ENCODE assay signal across 8 mouse cellular contexts in genomic region chr9:22307156-22307919, GRCm38 (mm10). TPM values are rescaled to one million over a fixed set of nuclear protein-coding genes. Genes with fewer than 3 reads are reported as not detected.
DNase-seq lines count a peak whose midpoint lies in the region; ATAC-seq and TF ChIP-seq lines count a peak whose summit lies in the region.

Gene Zfp810, minus strand, starts transcription at chr9:22307648.

- H3K27ac ChIP-seq in embryonic facial prominence, embryonic 12.5 days, result peak within 1 kb of the TSS; percentile 79
- H3K27ac ChIP-seq in intestine, postnatal 0 days (ENCODE audit: low read depth, low read length), result peak within 1 kb of the TSS; percentile 67
- peak within 1 kb of the TSS; percentile 99 for H3K27ac ChIP-seq in midbrain, embryonic 10.5 days (replicated peaks)

- intact Hi-C loops in left cerebral cortex, postnatal 36 days (cut with DNase I), result no loop called here

- peaks cover 5% of the 10 kb centered on the region; the same call in 1 of the 2 replicates for H3K9me3 ChIP-seq in embryonic facial prominence, embryonic 12.5 days
- no peaks in the 10 kb centered on the region for H3K9me3 ChIP-seq in intestine, postnatal 0 days (ENCODE audit: control insufficient read depth)
- peaks cover 25% of the 10 kb centered on the region for H3K9me3 ChIP-seq in midbrain, embryonic 10.5 days (replicated peaks)

- peaks cover 10% of the 10 kb centered on the region for H3K4me1 ChIP-seq in embryonic facial prominence, embryonic 12.5 days
- H3K4me1 ChIP-seq in intestine, postnatal 0 days (replicated peaks; ENCODE audit: control insufficient read depth, insufficient read depth, low read length), result no peaks in the 10 kb centered on the region
- H3K4me1 ChIP-seq in midbrain, embryonic 10.5 days, result peaks cover 10% of the 10 kb centered on the region

- no peaks in the 10 kb centered on the region for H3K27me3 ChIP-seq in embryonic facial prominence, embryonic 12.5 days
- H3K27me3 ChIP-seq in intestine, postnatal 0 days (replicated peaks; ENCODE audit: control insufficient read depth, insufficient read depth, low read length), result no peaks in the 10 kb centered on the region
- H3K27me3 ChIP-seq in midbrain, embryonic 10.5 days (ENCODE audit: low read depth, poor library complexity, severe bottlenecking), result no peaks in the 10 kb centered on the region

- peak within 1 kb of the TSS; percentile 95 for H3K9ac ChIP-seq in embryonic facial prominence, embryonic 12.5 days
- H3K9ac ChIP-seq in intestine, postnatal 0 days (ENCODE audit: low read depth, low read length), result peak within 1 kb of the TSS; percentile 88

- H3K4me2 ChIP-seq in embryonic facial prominence, embryonic 12.5 days (replicated peaks), result peak within 1 kb of the TSS; percentile 68
- peak within 1 kb of the TSS; percentile 77 for H3K4me2 ChIP-seq in intestine, postnatal 0 days (replicated peaks; ENCODE audit: low read depth)

- ATAC-seq in embryonic facial prominence, embryonic 12.5 days (ENCODE audit: insufficient number of reproducible peaks, insufficient read depth, low FRiP score, low TSS enrichment), result peak; percentile 99
- ATAC-seq in granulocyte monocyte progenitor cell, adult 5-6 weeks (replicated peaks; ENCODE audit: poor library complexity, severe bottlenecking), result peak; percentile 100
- peak; percentile 99 for ATAC-seq in intestine, postnatal 0 days

- H3K36me3 ChIP-seq in embryonic facial prominence, embryonic 12.5 days, result peaks cover 30% of the 10 kb centered on the region
- H3K36me3 ChIP-seq in intestine, postnatal 0 days (ENCODE audit: control insufficient read depth, insufficient read depth), result peaks cover 19% of the 10 kb centered on the region
- H3K36me3 ChIP-seq in midbrain, embryonic 10.5 days, result peaks cover 30% of the 10 kb centered on the region

- no peak; the same call in 1 of the 2 replicates for TF ChIP-seq CTCF in intestine, postnatal 0 days (IDR thresholded peaks at IDR 0.05; ENCODE audit: low read depth)

- DNase-seq in adrenal gland, postnatal 25 days, result peak; percentile 87
- DNase-seq in left cerebral cortex, postnatal 36 days (ENCODE audit: low spot score in 2 of 2), result peak; percentile 92 to 93
- peak; percentile 97 for DNase-seq in midbrain, embryonic 10.5 days (ENCODE audit: low spot score)
- DNase-seq in right cerebral cortex, postnatal 36 days (ENCODE audit: low spot score in 2 of 2), result peak; percentile 93 to 94
- peak; percentile 88 to 92 for DNase-seq in urinary bladder, postnatal 4 days (ENCODE audit: low spot score in 2 of 2)

- H3K4me3 ChIP-seq in embryonic facial prominence, embryonic 12.5 days, result peak within 1 kb of the TSS; percentile 96
- H3K4me3 ChIP-seq in intestine, postnatal 0 days (ENCODE audit: low read depth, low read length), result peak within 1 kb of the TSS; percentile 79
- H3K4me3 ChIP-seq in midbrain, embryonic 10.5 days, result peak within 1 kb of the TSS; percentile 96

- WGBS in embryonic facial prominence, embryonic 12.5 days, result under 1% methylated on average over 56 of the region's 56 CpGs
- WGBS in intestine, postnatal 0 days, result under 1% methylated on average over 56 of the region's 56 CpGs
- under 1% methylated on average over 56 of the region's 56 CpGs for WGBS in midbrain, embryonic 10.5 days

RNA-seq across cellular contexts. Expression of gene Zfp810, which starts in this region (rescaled TPM):
- total RNA-seq in adrenal gland, postnatal 25 days (2021), result 7.9 and 11.0 TPM in 2 replicates
- polyA plus RNA-seq in embryonic facial prominence, embryonic 12.5 days (2016; fragmentation: Nextera tagmentation; extraction: Ambion mirVana), result 36.4 and 37.4 TPM in 2 replicates
- total RNA-seq in granulocyte monocyte progenitor cell, adult 5-6 weeks (2014; fragmentation: Nextera tagmentation), result 10.4 and 17.4 TPM in 2 replicates
- 9.4 and 16.3 TPM in 2 replicates for total RNA-seq in granulocyte monocyte progenitor cell, adult 5-6 weeks (2017)
- 7.7 and 8.4 TPM in 2 replicates for polyA plus RNA-seq in intestine, postnatal 0 days (2015; fragmentation: Nextera tagmentation; extraction: Ambion mirVana)
- 10 to 100 TPM; 16.5 to 20.4 TPM for total RNA-seq in left cerebral cortex, postnatal 36 days (2021)
- polyA plus RNA-seq in midbrain, embryonic 10.5 days (2016; fragmentation: Nextera tagmentation; extraction: Ambion mirVana), result 23.1 and 30.3 TPM in 2 replicates

Comparison
In these comparisons a context has a peak if more than half of its experiments do, and no peak if none do; other contexts are left out.
1. Peak in every context shown above with its lines: DNase-seq, ATAC-seq, H3K4me3 ChIP-seq and H3K27ac ChIP-seq.